Mouse (Mus musculus) lung, embryonic 15.5 days (tissue): ENCODE data around the gene Slc9a9. TPM values are rescaled to one million over a fixed set of nuclear protein-coding genes. Genes with fewer than 3 reads are reported as not detected.
A peak's percentile ranks its signal among the peaks of the same experiment; 100 is the strongest.

Source experiments
- ATAC-seq: fragments of 200-750 bp; cut with Nextera tagmentation; 2 replicates; pipeline ENCODE4 v1.8.0; 2017; ENCODE audit warnings: moderate number of reproducible peaks, borderline replicate concordance; ENCODE audit not compliant: low FRiP score, low TSS enrichment; ENCODE audit errors: extremely low read depth
- H3K27ac ChIP-seq: fragments of 300-500 bp; sonication (generic); 2 replicates; pipeline ENCODE4 v1.5.1; 2015; ENCODE audit warnings: moderate library complexity, mild to moderate bottlenecking, inconsistent platforms
- H3K27me3 ChIP-seq: fragments of 300-500 bp; sonication (generic); 2 replicates; pipeline ENCODE4 v1.6.1; 2015; ENCODE audit warnings: inconsistent platforms
- H3K36me3 ChIP-seq: fragments of 300-500 bp; sonication (generic); 2 replicates; pipeline ENCODE4 v1.6.1; 2015; ENCODE audit warnings: inconsistent platforms
- H3K4me1 ChIP-seq: fragments of 300-500 bp; sonication (generic); 2 replicates; pipeline ENCODE4 v1.6.1; 2015; ENCODE audit warnings: inconsistent platforms
- H3K4me2 ChIP-seq: fragments of 300-500 bp; sonication (generic); 2 replicates; pipeline ENCODE4 v1.6.1; 2015; ENCODE audit warnings: inconsistent platforms, mild to moderate bottlenecking, moderate library complexity
- H3K4me3 ChIP-seq: fragments of 300-500 bp; sonication (generic); 2 replicates; pipeline ENCODE4 v1.5.1; 2015; ENCODE audit warnings: mild to moderate bottlenecking, inconsistent platforms
- H3K9ac ChIP-seq: fragments of 300-500 bp; sonication (generic); 2 replicates; pipeline ENCODE4 v1.6.1; 2015; ENCODE audit warnings: inconsistent platforms
- H3K9me3 ChIP-seq: fragments of 300-500 bp; sonication (generic); 2 replicates; pipeline ENCODE4 v1.6.1; 2016; ENCODE audit warnings: inconsistent platforms
- WGBS: fragments of 180-500 bp; shearing (Covaris S2); methylation state at CpG from one replicate; pipeline ENCODE4 v1.1.7; 2015; 5-methylcytosine and 5-hydroxymethylcytosine counted together
- polyA plus RNA-seq: library from polyadenylated mRNA; unstranded; fragments of >200 nt; fragmentation: Nextera tagmentation; extraction: Ambion mirVana; gene quantifications from 2 replicates; pipeline ENCODE4 v1.2.1, GENCODE M21; 2015

The Slc9a9 gene
- polyA plus RNA-seq, 1 experiment from 2014 or later = 4.3 TPM

DNA sequence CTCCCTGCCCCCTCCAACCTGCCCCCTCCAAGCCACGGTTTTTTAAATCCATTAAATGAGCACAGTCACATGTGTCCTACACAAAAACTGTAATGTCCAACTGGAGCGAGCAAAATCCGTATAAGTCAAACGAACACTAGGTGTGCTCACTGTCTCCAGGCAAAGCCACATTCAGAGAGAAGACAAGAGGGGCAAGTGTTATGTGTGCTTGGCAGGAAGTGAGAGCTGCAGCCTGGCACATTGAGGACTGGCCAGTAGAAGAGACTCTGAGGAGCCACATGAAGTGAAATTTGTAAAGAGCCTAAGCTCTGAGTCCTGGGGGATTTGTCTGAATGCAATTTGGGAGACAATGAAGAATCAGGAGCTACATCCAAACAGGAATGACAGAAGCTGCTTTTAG lies 481.3 kb downstream of the Slc9a9 start:
- no peak overlapping the region for H3K9ac ChIP-seq
- peaks cover 4% of the 10 kb centered on the region; the same call in 1 of the 2 replicates for H3K4me1 ChIP-seq
- no peak overlapping the region for H3K4me2 ChIP-seq
- WGBS = 73% methylated on average over 4 of the region's 4 CpGs
- no peak overlapping the region for H3K27ac ChIP-seq
- no peaks in the 10 kb centered on the region for H3K36me3 ChIP-seq
- H3K27me3 ChIP-seq = no peaks in the 10 kb centered on the region
- ATAC-seq = no peak
- no peaks in the 10 kb centered on the region for H3K9me3 ChIP-seq
- no peak overlapping the region for H3K4me3 ChIP-seq

DNA sequence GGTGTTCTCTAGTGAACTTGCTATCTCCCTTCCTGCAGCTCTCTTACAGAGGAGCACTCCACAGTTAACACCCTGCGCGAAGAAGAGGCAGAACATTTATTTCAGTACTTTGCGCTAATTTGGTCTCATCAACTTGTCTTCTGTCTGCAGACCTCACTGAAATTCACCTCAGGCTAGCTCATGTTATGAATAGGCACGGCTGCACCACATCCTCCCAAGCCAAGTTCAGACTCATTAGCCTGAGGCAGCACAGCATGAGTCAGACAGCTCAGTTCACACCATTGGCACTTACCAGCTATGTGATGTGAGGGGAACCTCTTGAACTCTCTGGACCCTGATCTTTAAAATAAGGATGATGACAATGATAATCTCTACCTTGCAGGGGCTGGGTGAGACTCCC lies 482.0 kb downstream of the Slc9a9 start:
- no peak for ATAC-seq
- 75% methylated on average over 4 of the region's 4 CpGs for WGBS
- peaks cover 4% of the 10 kb centered on the region; the same call in 1 of the 2 replicates for H3K4me1 ChIP-seq
- H3K36me3 ChIP-seq = no peaks in the 10 kb centered on the region
- H3K27me3 ChIP-seq = no peaks in the 10 kb centered on the region
- H3K9me3 ChIP-seq = no peaks in the 10 kb centered on the region
- no peak overlapping the region for H3K4me2 ChIP-seq
- no peak overlapping the region for H3K9ac ChIP-seq
- no peak overlapping the region for H3K4me3 ChIP-seq
- H3K27ac ChIP-seq = no peak overlapping the region

DNA sequence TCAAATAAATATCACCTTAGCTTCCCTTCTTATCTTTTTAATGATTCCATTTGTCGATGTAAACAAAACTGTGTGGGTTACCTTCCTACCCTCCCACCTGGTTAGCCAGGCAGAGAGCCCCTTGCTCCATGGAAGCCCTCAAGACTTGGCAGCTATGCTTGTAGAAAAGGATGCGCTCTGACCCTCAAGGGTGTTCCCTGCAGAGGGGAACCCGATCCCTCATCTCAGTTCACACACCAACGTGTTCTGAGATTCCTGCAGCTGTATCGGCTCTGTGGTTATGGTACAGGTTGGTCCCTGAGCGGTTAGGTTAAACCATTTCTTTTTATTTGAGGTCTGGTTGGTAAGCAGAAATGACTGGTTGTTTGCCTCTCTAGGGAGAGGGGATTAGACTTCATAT lies 484.3 kb downstream of the Slc9a9 start:
- WGBS = 72% methylated on average over 6 of the region's 6 CpGs

DNA sequence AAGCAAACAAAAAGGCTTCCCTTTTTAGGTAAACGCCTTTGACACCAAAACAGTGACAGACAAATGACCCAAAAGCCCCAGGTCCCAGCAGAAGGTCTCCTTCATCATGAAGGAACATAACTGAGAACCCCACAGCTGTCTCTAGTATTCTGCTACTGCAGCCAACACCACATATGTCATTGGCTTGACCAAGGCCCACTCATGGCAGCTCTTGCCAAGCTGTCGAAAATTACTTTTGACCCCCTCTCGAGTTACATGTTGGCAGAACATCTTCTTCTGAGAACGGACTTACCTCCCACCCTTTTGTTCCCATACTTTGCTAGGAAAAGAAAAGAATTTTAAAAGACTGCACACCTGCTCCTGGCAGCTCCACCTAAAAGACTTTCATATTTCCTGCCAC lies 488.2 kb downstream of the Slc9a9 start:
- Histone ChIP-seq H3K36me3 (no peaks in the 10 kb centered on the region), H3K27ac (no peak overlapping the region), H3K4me3 (no peak overlapping the region), H3K4me2 (no peak overlapping the region), H3K27me3 (no peaks in the 10 kb centered on the region), H3K9me3 (no peaks in the 10 kb centered on the region), H3K4me1 (0 out of 2 replicates have a peak, but pooled peaks cover 4% of the 10 kb centered on the region), H3K9ac (no peak overlapping the region)
- 21% methylated on average over 4 of the region's 4 CpGs for WGBS
- ATAC-seq = no peak

More for the DNA sequence above, 484.3 kb downstream of the Slc9a9 start:
- no peaks in the 10 kb centered on the region for H3K36me3 ChIP-seq
- no peak for ATAC-seq
- no peak overlapping the region for H3K27ac ChIP-seq
- no peak overlapping the region for H3K9ac ChIP-seq
- no peaks in the 10 kb centered on the region for H3K27me3 ChIP-seq
- no peaks in the 10 kb centered on the region for H3K9me3 ChIP-seq
- peaks cover 8% of the 10 kb centered on the region; the same call in 1 of the 2 replicates for H3K4me1 ChIP-seq
- no peak overlapping the region for H3K4me2 ChIP-seq
- H3K4me3 ChIP-seq = no peak overlapping the region

DNA sequence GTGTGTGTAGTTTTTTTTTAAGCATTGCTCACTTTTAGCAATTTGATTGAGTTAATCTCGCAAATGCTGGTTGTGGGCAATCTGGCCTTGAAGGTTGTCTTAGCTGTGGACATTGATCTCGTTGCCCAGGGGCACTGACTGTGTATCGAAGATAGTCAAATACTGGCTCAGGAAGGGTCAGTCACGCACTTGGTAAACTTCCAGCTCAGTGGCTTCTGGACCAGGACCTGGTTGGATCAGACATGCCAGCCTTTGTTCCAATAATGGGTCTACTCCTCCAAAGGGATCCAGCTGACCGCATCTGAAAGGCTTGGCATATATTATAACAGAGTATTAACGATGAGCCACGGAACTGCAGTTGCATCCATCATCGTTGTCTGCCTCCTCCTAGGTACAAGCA lies 489.2 kb downstream of the Slc9a9 start:
- no peak overlapping the region for H3K27ac ChIP-seq
- H3K4me3 ChIP-seq = no peak overlapping the region
- H3K36me3 ChIP-seq = no peaks in the 10 kb centered on the region
- no peak for ATAC-seq
- H3K4me2 ChIP-seq = no peak overlapping the region
- WGBS = 79% methylated on average over 8 of the region's 8 CpGs
- H3K9me3 ChIP-seq = no peaks in the 10 kb centered on the region
- H3K9ac ChIP-seq = no peak overlapping the region
- 0 out of 2 replicates have a peak, but pooled peaks cover 4% of the 10 kb centered on the region for H3K4me1 ChIP-seq
- no peaks in the 10 kb centered on the region for H3K27me3 ChIP-seq

DNA sequence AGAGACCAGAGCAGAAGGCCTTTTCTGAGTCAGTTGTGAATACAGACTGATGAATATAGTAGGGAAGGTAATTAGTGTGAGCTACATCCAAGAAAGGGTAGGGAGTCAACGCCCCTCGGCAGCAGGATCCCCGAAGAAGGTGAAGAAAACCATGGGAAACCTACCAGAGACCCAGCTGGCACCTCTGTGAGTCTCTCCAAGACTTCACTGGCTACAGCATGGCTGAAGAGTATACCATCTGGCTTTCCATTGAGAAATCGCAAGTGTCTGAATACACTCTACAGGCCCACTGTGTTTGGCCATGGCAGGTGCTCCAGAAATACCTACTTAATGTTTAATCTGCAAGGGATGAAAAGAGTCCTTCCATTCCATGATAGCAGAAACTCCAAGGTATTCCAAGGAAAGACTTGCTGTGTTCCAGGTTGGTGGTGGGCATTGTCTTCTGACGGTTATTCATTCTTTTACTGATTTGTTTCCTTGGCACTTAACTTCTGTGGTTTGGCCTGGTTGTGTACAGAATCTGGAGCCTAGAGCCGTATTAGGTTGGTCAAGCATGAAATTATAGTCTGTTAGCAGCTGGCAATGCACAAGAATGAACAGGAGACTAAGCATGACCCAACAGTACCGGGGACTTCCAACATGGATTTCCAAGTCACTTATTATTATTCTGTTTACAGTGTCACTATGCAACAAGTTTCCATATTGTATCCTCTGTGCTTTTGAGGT lies 491.0 kb downstream of the Slc9a9 start:
- Histone ChIP-seq H3K9ac (no peak overlapping the region), H3K36me3 (no peaks in the 10 kb centered on the region), H3K4me3 (no peak overlapping the region), H3K27ac (no peak overlapping the region), H3K4me1 (0 out of 2 replicates have a peak, but pooled peaks cover 4% of the 10 kb centered on the region), H3K9me3 (no peaks in the 10 kb centered on the region), H3K27me3 (no peaks in the 10 kb centered on the region), H3K4me2 (no peak overlapping the region)
- ATAC-seq = no peak
- 87% methylated on average over 7 of the region's 7 CpGs for WGBS

DNA sequence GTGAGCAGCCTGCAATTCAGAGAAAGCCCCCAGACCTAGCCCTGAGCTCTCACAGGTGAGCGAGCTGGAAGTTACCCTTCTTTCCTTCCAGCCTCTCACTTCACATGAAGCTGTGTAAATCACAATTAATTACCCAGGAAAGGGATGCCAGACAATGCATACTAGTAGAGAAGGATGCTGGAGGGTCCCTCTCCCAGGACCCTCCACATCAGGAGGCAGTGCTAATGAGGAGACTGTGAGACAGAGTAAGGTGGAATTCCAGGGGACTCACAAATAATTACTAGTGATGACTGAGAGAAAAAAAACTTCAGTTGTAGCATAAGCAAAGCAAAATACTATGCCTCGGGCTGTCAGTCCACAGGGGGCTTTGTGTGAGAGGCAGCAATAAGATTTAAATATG lies 492.0 kb downstream of the Slc9a9 start:
- Histone ChIP-seq H3K4me1 (0 out of 2 replicates have a peak, but pooled peaks cover 4% of the 10 kb centered on the region), H3K36me3 (no peaks in the 10 kb centered on the region), H3K4me2 (no peak overlapping the region), H3K9me3 (no peaks in the 10 kb centered on the region), H3K9ac (no peak overlapping the region), H3K27me3 (no peaks in the 10 kb centered on the region), H3K27ac (no peak overlapping the region), H3K4me3 (no peak overlapping the region)
- WGBS = 83% methylated on average over 2 of the region's 2 CpGs
- ATAC-seq = no peak

DNA sequence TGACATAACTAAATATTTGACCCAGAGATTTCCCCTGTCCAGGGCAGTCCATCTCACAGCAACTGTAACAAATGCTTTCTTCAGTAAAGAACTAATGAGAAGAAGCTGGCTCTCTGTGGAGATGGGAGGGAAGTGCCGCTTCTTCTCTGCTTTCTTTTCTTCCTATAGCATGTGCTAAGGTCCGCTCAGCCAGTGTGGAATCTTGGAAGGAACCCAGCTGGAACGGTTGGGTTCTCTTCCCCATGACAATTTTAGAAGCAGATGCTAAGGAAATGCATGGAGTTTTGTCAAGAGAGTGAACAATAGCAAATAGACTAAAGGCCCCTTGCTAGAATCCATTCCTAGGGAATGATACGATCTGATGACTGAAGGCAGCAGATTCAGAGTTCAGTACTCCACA lies 496.5 kb downstream of the Slc9a9 start:
- 53% methylated on average over 4 of the region's 4 CpGs for WGBS
- H3K27me3 ChIP-seq = no peaks in the 10 kb centered on the region
- no peak for ATAC-seq
- no peaks in the 10 kb centered on the region for H3K36me3 ChIP-seq
- peaks cover 3% of the 10 kb centered on the region; the same call in 1 of the 2 replicates for H3K4me1 ChIP-seq
- H3K9me3 ChIP-seq = no peaks in the 10 kb centered on the region
- H3K4me3 ChIP-seq = no peak overlapping the region
- H3K27ac ChIP-seq = no peak overlapping the region
- no peak overlapping the region for H3K4me2 ChIP-seq
- no peak overlapping the region for H3K9ac ChIP-seq

DNA sequence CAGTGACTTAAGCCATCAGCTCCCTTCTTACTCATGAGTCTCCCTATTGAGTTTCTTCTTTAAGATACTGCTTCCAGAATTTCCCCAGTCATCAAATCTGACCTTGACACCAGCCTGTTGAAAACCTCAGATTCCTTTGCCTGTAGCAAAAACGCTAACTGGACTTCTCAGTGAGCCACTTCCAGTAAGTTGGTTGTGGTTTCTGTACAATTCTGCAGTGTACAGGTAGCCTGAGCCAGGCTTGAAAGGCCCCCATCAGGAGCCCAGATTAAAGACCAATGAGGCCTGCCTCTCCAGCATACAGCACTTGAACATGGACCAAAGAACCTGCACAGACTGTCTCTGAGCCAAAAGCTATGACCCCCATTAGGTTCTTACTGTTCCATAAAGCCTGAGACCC lies 498.1 kb downstream of the Slc9a9 start:
- H3K9ac ChIP-seq = no peak overlapping the region

DNA sequence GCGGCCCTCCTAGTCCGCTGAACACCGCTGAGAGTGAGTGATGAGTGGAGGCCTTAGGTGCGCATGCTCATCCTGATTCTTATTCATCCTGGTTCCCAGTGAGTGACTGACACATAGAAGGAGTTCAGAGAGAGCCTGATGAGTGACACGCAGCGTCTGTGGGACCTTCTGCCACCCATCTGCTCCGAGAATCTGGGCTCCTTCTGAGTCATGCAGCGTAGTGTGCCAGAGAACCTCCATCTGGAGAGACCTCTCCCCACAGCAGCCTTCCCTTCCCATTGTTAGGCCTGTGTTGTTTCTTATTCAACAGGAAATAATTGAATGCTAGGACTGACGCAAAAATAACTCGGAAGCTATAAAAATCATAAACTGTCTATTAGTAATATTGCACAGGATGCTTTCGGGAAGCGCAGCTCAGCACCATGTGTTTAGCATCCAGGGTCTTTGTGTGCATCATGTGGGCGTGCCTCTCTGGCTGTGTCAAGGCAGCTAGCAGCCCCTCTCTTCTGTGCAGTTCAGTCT lies 498.8 kb downstream of the Slc9a9 start:
- 0 out of 2 replicates have a peak overlapping the region, but pooled peaks have one; percentile 24 for H3K27ac ChIP-seq
- H3K4me2 ChIP-seq = no peak overlapping the region
- peaks cover 3% of the 10 kb centered on the region; the same call in 1 of the 2 replicates for H3K4me1 ChIP-seq
- WGBS = 55% methylated on average over 13 of the region's 13 CpGs
- no peaks in the 10 kb centered on the region for H3K36me3 ChIP-seq
- ATAC-seq = peak; percentile 80; the same call in 1 of the 2 replicates
- H3K9me3 ChIP-seq = no peaks in the 10 kb centered on the region
- no peak overlapping the region for H3K9ac ChIP-seq
- no peak overlapping the region for H3K4me3 ChIP-seq
- no peaks in the 10 kb centered on the region for H3K27me3 ChIP-seq

More for the DNA sequence above, 498.1 kb downstream of the Slc9a9 start:
- WGBS = 43% methylated on average over 1 of the region's 1 CpGs
- no peak overlapping the region for H3K4me2 ChIP-seq
- ATAC-seq = no peak
- H3K4me1 ChIP-seq = peaks cover 3% of the 10 kb centered on the region; the same call in 1 of the 2 replicates
- no peak overlapping the region for H3K4me3 ChIP-seq
- H3K27me3 ChIP-seq = no peaks in the 10 kb centered on the region
- no peak overlapping the region for H3K27ac ChIP-seq
- no peaks in the 10 kb centered on the region for H3K36me3 ChIP-seq
- H3K9me3 ChIP-seq = no peaks in the 10 kb centered on the region

DNA sequence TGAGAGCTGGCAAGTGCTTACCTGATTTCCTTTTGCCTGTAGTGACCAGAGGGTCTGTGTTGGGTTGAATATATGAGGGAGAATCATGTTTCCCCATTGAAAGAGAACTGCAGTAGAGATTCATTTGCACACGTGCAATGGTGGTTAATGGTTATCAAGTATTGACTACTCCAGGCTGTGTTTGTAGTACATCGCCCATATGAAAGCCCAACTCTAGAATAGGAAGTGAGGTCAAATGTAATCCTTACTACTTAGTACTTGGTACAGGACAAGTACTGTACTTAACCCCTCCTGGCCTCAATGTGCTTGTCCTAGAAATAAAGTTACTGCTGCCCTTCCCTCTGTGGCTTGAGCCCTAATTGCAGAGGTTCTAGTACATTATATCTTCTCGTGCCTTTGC lies 508.5 kb downstream of the Slc9a9 start:
- Histone ChIP-seq H3K36me3 (no peaks in the 10 kb centered on the region), H3K27me3 (no peaks in the 10 kb centered on the region), H3K9ac (no peak overlapping the region), H3K9me3 (no peaks in the 10 kb centered on the region), H3K4me3 (no peak overlapping the region), H3K4me2 (no peak overlapping the region), H3K27ac (no peak overlapping the region), H3K4me1 (0 out of 2 replicates have a peak, but pooled peaks cover 2% of the 10 kb centered on the region)
- WGBS = 84% methylated on average over 3 of the region's 3 CpGs
- no peak for ATAC-seq

DNA sequence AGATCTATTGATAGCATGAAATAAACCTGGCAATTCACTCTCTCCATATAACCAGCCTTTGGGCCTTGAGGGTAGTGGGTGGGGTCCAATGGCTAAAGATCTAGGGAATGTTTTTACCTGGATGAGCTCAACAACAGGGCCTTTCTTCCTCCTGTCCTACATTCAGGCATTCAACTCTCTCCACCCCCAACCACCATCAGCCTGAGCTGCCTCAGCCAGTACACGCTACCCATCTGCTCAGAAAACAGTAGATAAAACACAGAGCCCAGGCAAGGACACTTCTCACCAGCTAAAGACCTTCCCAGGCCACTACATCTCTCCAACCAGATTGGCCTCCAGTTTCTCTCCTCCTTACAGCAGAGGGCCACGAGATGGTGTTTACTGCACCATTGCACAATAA lies 510.3 kb downstream of the Slc9a9 start:
- Histone ChIP-seq H3K27ac (no peak overlapping the region), H3K4me1 (0 out of 2 replicates have a peak, but pooled peaks cover 5% of the 10 kb centered on the region), H3K36me3 (no peaks in the 10 kb centered on the region), H3K4me3 (no peak overlapping the region), H3K9me3 (no peaks in the 10 kb centered on the region), H3K9ac (no peak overlapping the region), H3K4me2 (no peak overlapping the region), H3K27me3 (no peaks in the 10 kb centered on the region)
- WGBS = 58% methylated on average over 2 of the region's 2 CpGs
- ATAC-seq = peak; percentile 29; the same call in 1 of the 2 replicates
